Mouse (Mus musculus): Measurements from ENCODE around the gene Pabpn1l.

The Pabpn1l gene

DNA sequence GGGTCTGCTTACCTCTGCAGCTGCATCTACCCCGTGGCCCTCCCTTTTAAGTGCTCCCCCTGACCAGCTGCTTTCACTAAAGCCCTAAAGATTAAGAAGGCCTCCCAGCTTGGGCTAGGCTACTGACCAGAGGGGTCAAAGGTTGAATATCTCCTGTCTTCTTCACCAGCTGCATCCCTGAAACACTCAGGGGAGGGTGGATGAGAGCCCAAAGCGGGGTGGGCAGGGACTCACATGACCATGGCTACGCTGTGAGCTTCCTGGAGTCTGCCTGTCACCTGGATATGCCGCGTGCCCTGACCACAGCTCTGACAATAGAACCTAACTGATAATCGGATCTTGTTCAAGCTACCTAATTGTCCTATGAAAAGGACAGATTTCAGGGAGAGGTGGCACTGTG lies at the start of gene Pabpn1l:
Gene Pabpn1l, minus strand, starts transcription at position 13 of the 400 bp plus-strand sequence.
- no peak for DNase-seq

- no peak for DNase-seq
These were observed 49.4 kb upstream of the Pabpn1l start for GRCm38 (mm10) chr8:122671894-122672293.

GRCm38 (mm10) chr8:122670718-122671117 lies 48.2 kb upstream of the Pabpn1l start:
- DNase-seq: no peak

DNA sequence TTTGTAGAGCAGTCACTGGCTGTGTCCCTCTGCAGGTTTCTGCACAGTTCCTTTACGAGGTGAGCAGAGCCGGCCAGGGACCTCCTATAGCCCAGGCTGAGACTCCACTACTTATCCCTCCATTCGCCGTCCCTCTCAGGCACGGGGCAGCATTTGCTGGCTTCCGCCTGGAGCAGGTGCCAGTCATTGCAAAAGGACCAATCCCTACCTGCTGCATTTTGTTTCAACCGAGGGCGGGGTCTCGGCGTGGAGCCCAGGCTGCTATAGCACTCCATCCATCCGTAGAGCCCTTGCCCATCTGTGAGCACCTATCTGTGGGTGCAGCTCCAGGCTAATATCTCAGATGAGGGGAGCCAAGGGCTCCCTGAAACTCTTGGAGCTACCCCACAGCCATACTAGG lies 47.5 kb upstream of the Pabpn1l start:
- peak in 1 of 2 experiments; percentile 48 for DNase-seq

GRCm38 (mm10) chr8:122669370-122669769 lies 46.8 kb upstream of the Pabpn1l start:
- no peak for DNase-seq

- peak in 1 of 2 experiments; percentile 56 for DNase-seq
These were observed 45.3 kb upstream of the Pabpn1l start for GRCm38 (mm10) chr8:122667854-122668253.

DNA sequence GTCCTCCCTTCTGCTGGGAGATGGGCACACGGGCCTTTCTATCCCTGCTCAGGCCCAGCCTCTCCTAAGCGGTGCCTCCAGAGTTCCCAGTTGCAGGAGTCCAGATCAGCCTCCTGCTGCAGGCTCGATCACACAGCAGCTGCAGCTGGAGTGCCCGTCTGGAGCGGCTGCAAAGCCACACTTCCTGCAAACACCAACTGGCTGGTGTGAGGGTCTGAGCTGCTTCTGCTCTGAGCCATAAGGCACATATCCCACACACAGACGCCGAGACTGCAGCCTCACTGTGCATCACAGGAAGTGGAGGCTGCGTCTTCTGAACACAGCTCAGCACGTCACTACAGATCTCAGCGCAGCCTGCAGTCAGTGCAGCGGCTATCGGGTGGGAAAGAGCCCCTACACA lies 44.3 kb upstream of the Pabpn1l start:
- no peak for DNase-seq

DNA sequence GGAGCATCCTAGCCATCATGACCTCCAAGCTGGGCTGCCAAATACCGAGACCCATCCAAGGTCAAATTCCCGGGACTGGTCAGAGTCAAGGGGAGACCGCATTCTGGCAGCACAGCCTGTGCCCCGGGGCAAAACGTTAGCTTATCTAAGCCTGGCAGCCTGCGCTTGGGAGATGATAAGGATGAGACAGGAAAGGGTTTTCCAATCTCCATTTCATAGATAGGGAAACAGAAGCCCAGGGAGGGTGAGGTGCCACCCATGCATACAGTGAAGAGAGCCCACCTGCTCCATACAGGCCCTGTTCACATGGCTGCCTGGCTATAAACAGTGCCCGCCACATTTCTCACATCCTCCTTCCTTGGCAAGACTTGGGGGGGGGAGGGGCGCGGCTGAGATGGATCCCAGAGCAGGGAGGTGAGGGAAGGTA lies 43.8 kb upstream of the Pabpn1l start:
- DNase-seq: peak in 1 of 2 experiments; percentile 62

GRCm38 (mm10) chr8:122665667-122666316 lies 43.3 kb upstream of the Pabpn1l start:
- peak; percentile 88 to 91 for DNase-seq

DNA sequence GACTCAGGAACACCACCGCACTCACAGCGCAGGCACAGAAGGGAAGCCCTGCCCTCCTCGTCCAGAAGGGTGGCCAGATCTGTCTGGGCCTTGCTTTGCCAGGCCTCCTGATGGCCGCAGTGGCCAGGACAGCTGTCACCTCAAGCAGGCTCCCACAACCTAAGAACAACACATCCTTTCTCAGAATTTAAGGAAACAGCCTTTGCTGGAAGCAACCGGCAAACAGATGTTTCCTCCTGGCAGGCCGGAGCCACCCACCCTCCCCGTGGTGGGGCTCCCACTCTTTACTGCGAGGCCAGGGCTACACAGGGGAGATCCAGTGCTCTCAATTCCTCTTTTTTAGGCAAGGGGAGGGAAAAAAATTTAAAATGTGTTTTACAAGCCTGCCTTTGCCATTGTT lies 42.7 kb upstream of the Pabpn1l start:
- peak; percentile 76 to 80 for DNase-seq

DNA sequence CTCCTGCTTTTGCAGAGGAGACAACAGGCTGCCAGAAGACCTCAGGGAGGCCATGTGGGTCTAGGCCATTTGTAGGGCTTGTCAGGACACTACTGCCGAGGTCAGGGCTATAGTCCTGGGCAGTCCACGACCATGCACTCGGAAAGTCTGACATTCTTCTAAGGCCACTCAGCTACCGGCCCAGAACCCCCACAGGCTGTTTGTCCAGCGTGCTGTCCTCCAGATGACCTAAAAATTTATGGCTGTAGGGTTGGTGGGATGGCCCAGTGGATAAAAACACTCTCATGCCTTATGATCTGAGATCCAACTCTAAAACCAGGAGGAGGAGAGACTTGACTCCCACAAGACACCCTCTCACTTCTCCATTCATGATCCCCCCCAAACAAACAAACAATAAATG lies 41.1 kb upstream of the Pabpn1l start:
- DNase-seq: no peak

GRCm38 (mm10) chr8:122663106-122663505 lies 40.6 kb upstream of the Pabpn1l start:
- DNase-seq: no peak

DNA sequence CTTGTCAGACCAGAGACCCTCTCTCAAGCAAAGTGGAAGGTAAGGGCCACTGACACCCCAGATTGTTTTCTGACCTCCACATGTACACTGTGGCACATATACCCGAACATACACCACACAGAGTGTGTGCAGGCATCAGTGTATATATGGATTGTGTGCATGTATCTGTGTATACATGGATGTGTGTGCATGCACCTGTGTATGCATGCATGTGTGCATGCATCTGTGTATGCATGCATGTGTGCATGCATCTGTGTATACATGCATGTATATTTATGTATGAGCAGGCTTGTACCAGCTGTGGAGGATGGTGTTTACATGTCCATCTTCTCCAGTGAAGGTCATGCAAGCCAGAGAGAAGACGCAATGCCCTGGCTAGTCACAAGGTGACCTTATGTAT lies 39.4 kb upstream of the Pabpn1l start:
- DNase-seq: no peak

DNA sequence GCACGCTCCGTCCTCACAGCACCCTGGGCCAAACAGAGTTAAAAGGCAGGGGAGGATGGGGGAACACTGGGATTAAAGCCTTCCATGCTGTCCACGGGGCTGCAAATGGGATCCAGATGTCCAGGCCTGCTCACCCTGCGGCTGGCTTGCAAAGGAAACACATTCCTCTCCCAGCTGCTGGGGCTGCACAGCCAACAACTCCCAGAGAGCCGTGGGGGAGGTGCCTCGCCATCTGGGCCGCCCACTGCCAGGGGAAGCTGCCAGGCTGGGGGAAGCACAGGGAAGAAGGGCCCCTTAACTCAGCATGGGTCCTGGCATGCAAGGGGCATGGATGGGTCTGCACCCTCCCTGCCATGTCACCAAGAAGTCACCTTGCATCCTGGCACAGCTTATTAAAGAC lies 38.6 kb upstream of the Pabpn1l start:
- DNase-seq: peak; percentile 78

GRCm38 (mm10) chr8:122660022-122660421 lies 37.5 kb upstream of the Pabpn1l start:
- peak in 1 of 2 experiments; percentile 57 for DNase-seq

DNA sequence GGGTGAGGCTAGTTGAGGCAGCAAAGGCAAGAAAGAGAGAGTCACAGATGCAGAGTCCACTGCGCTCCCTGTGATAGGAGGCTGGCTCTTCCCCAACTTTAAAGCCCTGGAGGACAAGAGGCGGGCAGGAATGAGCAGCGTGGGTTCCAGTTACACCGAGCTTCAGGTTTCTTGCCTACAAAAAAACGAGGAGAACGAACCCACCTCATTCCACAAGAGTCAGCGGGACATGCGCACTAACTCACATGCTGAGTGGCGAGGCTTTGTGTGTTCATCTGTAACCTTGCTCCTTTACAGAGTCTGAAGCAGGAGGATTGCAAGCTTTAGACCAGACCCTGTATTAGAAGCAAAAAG lies 36.2 kb upstream of the Pabpn1l start:
- no peak for DNase-seq

DNA sequence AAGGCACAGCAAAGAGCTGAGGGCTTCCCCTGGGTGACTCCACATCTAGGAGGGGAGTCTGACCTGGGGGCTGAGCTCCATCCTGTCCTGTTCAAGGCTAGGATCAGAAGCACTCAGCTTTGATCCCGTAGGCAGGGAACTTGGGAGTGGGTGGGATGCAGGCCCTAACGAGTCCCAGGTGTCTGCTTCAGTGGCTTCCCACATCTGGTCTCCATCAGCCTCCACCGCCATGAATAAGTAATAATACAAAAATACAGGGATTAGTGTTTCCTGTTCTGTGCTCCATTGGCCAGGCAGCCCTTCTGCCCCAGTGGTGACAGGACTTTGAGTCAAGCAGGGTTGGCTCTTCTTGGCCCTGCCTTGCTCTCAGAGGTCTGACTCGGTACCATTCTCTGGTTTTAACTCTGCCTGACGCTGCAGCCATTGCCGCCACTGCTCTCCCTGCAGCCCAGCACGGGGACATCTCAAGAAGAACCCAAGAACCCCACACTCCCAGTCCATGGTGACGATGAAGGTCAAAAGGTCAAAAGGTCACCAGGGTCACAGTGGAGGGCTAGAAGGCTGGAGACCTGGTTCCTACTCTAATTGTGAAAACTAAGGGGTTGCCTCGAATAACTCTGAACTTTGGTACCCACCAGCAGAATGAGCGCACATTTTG lies 35.7 kb upstream of the Pabpn1l start:
- no peak for DNase-seq

DNA sequence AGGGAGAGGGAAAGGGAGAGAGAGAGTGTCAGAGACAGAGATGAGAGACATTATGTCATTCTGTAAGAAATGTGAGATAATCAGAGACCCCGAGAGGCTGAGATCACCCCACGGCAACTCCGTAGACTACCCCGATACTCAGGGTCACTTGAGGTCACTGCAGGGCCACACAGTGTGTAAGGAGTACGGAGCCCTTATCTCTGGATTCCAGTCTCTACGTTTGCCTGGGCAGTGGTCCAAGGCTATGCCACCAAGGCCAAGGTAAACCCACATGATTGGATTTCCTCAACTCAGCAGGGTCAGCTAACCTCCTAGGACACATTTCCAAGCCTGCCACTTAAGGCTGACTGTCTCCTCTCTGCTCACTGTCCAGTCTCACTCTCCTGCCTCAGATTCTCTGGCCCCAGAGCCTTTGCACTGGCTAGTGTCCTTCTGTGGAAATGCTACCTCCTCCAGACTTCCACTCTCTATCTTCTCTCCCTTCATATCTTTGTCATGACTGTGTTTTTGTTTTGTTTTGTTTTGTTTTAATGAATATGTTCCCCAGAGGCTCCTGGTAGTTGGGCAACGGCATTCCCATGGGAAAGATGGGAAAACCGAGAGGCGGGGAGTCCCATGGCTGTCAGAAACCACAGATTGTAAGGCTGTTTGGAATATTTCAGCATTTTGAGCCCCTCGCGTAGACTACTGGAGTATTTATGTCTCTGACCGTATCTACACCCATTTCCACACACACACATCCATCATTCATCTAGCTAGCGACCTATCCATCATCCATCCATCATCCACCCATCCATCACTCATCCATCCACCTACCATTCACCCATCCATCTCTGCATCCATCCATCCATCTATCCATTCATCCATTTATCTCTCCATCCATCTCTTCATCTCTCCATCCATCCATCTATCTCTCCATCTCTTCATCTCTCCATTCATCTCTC lies 33.8 kb upstream of the Pabpn1l start:
- DNase-seq: peak; percentile 57 to 60

GRCm38 (mm10) chr8:122654768-122655167 lies 32.2 kb upstream of the Pabpn1l start:
- DNase-seq: peak; percentile 50 to 59

DNA sequence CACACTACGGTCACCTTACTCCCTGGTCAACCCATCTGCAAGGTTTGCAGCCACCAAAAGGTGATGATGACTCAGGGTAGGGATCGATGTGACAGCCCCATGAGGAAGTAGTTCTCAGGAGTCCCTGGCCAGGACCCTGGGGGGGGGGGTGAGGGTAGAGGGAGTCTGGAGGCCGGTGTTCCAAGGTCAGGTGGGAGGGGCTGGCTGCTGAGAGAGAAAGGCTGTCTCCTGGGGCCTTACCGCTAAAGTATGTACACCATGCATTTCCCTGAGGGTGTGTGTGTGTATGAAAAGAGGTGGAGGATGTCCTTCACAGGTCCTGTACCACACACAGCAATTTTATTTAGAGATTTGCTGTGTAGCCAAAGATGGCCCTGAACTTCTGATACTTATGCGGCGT lies 30.1 kb upstream of the Pabpn1l start:
- no peak for DNase-seq

- peak in 1 of 2 experiments; percentile 57 for DNase-seq
These were observed 28.9 kb upstream of the Pabpn1l start for GRCm38 (mm10) chr8:122651326-122651921.

GRCm38 (mm10) chr8:122648192-122648970 lies 25.8 kb upstream of the Pabpn1l start:
- no peak for DNase-seq

Measured in cerebellum, postnatal 14 days (tissue).